Mouse (Mus musculus) telencephalon, adult 2 months (tissue): ENCODE measurements at regions not wholly inside any gene's neighbourhood (a gene's known extent, or its start where the extent isn't known, plus 50 kb on each side); places are given as distances from the start of the nearest gene placed in this dataset.

Source experiments
- DNase-seq: peaks from one replicate; pipeline ENCODE4 v3.0.0-alpha.2; 2011; ENCODE audit warnings: low read depth, low spot score

DNA sequence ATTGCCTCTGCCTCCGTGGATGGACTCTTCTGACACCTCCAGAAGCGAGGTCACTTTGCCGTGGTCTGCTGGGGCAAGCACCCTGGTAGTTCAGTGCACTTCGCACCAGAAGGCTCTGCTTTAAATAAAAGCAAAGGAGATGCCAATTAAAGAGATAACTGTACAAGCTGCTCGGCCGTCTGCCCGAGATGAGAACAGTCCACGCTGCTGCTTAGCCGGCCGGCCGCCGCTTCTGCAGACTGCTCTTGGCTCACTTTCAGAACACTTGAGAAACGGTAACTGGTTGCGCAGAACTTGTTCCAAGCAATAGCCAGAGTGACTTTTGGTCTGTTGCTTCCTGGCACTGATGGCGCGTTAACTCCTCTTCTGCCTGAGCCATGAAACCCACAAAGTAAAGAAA lies 121.0 kb upstream of the Rreb1 start:
- DNase-seq = peak; percentile 21

DNA sequence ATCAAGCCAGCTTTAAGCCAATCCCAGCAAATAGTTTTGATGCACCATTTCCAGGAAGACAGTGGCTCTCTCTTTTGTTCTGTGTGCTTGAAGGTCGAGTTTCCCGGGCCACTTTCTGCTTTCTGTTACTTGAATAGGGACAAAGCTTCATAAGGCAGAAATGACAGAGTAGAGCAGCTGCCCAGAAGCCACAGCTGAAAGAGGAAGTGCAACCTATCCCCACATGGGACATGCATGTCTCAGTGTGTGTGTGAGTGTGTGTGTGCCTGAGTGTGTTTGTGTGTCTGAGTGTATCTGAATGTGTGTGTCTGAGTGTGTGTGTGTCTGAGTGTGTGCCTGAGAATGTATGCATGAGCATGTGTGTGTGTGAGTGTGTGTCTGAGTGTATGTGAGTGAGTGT lies 120.2 kb upstream of the Rreb1 start:
- DNase-seq = no peak

DNA sequence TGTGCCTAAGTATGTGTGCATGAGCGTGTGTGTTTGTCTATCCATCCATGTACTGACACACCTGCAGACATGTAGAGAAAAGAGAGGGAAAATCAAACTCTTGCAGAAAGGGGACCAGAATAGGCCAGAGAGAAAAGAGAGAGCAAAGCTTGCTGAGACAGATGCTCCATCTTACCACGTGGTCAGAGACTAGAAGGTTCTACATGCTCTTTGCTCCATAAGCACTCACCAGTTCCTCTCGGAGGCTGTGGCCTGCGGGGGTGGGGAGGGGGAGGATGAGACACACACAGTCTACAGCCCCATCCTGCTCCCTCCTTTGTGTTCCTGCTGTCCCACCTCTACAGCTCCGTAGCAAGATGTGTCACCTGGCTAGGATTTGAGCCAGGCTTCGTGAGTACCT lies 119.7 kb upstream of the Rreb1 start:
- no peak for DNase-seq

DNA sequence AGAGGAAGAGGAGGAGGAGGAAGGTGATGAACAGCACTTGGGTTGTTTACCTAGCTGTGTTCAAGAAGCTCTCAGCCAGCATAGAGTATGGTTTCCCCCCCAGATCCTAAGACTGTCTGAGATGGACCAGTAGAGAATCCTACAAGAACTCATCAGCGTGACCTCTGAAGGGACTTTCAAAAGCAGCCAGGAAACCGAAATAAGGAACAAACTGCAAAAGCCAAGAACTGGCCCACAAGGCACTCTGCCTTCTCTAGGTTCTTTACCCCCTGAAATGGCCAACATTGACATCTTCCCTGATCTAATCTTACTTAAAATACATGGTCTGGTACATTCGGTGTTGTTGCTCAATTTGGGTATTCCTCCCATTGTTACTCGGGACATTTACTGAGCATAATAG lies 118.1 kb upstream of the Rreb1 start:
- no peak for DNase-seq

DNA sequence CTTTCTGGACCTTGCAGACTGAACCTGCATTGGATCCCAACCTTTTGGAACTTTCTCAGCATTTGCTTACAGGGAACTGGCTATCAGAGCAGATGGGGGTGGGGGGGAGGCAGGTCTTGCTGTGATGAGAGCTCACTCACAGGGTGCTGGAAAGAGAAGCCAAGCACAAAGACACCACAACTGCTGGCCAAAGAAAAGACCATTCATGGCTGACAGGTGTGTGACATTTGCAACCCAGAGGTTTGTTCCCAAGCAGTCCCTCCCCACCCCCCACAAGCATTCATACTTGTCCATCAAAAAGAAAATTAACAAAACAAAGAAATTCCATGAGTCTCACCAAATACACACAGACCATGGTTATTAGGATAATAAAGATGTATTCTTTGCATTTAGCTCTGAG lies 117.5 kb upstream of the Rreb1 start:
- DNase-seq = no peak

- DNase-seq = no peak
These were observed 114.1 kb upstream of the Rreb1 start for GRCm38 (mm10) chr13:37664116-37664515.

DNA sequence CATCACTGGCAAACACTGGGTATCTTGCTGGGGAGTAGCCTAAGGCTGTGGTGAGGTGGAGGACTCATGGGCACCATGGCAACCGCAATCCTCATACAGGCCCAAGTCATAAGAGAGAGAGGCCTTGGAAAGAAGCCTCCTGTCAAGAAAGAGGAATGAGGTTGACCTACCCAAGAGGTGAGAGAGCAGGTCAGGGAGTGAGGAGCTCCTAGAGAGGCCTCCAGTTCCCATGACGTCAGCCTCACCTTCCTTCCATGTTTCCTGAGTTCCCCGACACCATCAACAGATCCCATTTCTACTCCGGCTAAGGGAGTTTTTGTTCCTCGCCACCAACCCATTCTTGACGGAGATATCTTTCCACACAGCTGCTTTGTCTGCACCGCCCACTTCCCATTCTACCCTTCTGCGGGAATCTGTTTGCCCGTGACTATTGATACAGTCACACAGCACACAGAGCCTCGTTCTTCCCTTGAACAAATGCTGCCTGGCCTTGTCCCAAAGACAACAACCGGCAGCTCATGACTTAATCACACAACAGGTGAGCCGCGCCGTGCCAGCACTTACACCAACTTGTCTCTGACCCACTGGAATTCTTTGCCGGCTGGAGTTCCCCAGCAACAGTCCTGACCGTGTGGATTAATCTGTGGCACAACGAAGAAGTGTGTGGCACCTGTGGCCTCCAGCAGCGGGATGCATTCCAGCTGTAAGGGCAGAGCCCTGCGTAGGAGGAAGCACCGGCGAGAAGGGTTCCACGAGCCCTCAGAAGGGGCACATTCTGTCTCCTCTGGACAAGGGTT lies 111.8 kb upstream of the Rreb1 start:
- no peak for DNase-seq

- DNase-seq = no peak
These were observed 110.8 kb upstream of the Rreb1 start for GRCm38 (mm10) chr13:37667386-37667785.

GRCm38 (mm10) chr13:37667871-37668270 lies 110.3 kb upstream of the Rreb1 start:
- no peak for DNase-seq

DNA sequence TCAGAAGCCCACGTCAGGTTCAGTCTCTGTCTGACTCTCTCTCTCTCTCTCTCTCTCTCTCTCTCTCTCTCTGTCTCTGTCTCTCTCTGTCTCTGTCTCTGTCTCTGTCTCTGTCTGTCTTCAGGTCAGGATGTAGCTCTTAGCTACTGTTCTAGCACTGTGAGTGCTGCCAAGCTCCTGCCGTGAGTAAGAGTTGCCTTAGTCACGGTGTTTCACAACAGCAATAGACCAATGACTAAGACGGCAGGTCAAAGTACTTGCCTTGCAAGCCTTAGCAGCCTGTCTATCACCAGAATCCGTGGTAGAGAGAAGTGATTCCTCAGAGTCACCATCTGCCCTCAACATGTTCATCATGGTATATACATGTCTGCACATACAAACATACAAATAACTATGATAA lies 107.1 kb upstream of the Rreb1 start:
- no peak for DNase-seq

DNA sequence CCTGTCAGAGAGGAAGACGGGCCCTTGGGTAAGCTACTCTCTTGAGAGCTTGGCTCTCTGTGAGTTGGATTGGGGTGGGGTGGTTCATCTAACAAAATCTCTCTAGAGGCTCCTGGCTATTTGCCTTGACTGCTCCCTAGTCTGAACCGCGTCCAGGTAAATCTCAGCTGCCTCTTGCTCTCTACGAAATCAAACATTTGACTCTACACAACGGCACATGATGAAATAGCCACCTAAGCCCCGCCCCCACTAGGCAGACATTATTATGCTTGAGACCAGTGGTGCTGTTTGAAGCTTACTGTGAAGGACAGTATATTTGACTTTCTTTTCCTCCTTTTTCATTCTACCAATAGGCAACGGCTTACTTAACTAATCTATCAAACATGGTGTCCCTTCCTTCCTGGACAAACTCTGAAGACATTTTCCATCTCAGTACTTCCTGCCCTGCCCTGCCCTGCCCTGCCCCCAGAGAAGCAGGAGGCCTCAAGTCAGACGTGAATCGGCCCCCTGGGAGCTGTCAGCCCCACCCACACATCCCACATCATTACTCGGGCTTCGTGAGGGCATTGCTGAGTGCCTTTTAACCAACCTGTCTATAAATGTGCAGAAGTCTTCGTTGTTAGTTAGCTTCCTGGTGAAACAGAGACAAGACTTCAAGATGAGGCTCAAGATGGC lies 103.4 kb upstream of the Rreb1 start:
- no peak for DNase-seq

DNA sequence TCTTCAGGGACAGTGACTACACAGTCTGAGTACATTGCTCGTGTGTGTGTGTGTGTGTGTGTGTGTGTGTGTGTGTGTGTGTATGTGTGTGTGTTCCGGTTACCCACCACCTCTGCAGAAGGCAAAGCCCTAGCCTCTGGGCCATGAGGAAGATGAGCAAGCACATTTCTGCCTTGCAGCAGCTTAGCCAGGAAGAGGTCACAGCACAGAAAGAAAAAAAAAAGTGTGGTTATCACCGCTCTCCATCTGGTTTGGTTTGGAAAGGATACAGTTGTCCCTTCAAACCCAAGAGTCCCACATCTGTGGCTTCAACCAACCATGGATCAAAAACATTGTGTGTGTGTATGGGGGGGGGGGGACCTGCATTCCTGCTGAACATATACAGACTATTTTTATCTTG lies 102.5 kb upstream of the Rreb1 start:
- no peak for DNase-seq

- no peak for DNase-seq
These were observed 101.3 kb upstream of the Rreb1 start for GRCm38 (mm10) chr13:37676912-37677311.

GRCm38 (mm10) chr13:37678251-37678650 lies 99.9 kb upstream of the Rreb1 start:
- DNase-seq = no peak

- DNase-seq = no peak
These were observed 99.4 kb upstream of the Rreb1 start for GRCm38 (mm10) chr13:37678772-37679171.

- DNase-seq = peak; percentile 45
These were observed 97.2 kb upstream of the Rreb1 start for GRCm38 (mm10) chr13:37680837-37681619.

GRCm38 (mm10) chr13:37683045-37683679 lies 95.0 kb upstream of the Rreb1 start:
- DNase-seq = no peak

DNA sequence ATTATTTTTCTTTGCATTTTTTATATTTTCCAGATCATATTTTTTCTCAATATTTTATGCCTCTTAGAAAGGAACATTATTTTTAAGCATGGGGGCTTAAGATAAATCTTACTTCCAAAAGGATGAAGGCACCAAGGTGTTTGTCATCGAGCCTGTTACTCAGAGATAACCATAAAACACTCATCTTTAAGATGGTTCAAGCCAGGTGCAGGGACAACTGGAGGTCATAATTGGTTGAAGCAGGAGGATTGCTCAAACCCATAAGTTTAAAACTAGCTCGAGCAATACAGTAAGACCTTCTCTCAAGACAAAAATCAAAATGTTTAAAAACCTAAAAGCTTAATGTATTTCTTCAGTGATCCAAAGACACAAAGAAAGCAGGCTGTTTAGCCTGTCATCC lies 92.6 kb upstream of the Rreb1 start:
- DNase-seq = no peak

GRCm38 (mm10) chr13:37686109-37686508 lies 92.1 kb upstream of the Rreb1 start:
- DNase-seq = no peak

DNA sequence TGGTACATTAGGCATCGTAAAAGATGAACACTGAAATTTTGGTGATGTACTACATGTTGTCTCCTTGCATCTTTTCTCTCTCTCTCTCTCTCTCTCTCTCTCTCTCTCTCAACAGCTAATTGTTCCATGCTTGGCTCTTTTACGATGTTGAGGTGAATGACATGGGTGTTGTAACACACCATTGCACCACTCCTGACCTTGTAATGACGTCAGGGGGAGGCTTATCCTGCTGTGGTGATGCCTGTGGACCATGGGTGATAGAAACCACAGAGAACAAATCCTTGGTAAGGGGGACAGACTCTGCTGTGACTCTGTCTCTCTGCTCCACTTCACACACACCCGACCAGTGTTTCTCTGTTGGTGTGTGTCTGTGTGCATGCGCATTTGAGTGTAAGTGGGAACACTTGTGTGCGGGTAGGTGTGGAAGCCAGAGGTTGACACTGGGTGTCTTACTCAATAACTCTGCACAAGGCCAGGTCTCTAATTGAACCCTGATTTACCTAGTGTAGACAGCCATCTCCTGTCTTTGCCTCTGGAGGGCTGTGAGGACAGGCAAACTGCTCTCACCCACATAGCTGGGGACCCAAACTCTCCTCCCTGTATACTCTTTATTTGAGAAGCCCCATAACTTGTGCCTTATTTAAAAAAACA lies 88.9 kb upstream of the Rreb1 start:
- DNase-seq = no peak

DNA sequence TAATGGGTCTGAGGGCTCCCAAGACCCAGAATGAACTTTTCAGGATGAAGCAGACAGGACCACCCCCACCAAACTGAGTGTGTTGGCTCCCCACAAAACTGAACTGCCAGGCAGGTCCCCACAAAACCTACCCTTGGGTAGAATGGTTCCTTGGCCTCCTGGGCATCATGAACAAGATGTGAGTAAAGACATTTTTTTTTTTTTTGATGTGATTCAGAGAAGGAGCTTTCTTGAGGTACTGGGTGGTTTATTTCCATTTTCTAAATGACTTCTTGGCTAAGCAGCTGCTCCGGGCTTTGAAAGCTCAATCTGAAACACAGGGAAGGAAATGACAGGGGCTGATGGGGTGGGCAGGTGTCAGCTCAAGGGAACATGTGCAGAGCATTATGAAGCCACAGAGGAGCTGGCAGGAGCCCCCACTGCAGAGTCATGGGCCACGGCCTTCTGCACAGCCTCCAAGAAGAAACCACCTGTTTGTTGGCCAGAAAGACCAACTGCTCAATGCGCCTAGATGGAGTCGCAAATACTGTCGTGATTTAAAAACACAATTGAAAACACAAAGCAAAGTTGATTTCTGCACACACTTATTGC lies 86.2 kb upstream of the Rreb1 start:
- no peak for DNase-seq
